Mouse (Mus musculus) embryo, embryonic 10.5 days (tissue): ENCODE data around the gene Tkt.

Source experiments
- DNase-seq: peaks from one replicate; pipeline ENCODE4 v3.0.0-alpha.2; 2015; ENCODE audit warnings: low spot score

The Tkt gene

GRCm38 (mm10) chr14:30619982-30620578 is 71.9 kb downstream of the Tkt start:
- no peak for DNase-seq

DNA sequence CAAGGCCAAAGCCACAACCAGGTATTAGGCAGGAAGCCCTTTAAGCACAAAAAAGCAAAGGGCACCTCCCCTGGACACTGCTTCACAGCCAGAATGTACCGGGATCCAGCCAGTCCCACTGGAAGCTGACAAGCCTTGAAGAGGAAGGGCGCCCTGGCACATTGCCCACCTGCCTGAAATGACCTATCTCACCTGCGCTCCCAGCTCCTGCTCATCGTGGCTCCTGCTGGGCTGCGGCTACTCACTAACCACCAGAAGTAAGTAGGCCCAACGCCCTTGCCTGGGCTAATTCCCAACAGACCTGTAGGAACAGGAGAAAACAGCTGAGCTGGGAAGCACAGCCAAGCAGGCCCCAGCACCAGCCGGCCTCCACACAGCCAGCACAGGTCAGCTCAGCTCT is 74.0 kb downstream of the Tkt start:
- DNase-seq, result no peak

DNA sequence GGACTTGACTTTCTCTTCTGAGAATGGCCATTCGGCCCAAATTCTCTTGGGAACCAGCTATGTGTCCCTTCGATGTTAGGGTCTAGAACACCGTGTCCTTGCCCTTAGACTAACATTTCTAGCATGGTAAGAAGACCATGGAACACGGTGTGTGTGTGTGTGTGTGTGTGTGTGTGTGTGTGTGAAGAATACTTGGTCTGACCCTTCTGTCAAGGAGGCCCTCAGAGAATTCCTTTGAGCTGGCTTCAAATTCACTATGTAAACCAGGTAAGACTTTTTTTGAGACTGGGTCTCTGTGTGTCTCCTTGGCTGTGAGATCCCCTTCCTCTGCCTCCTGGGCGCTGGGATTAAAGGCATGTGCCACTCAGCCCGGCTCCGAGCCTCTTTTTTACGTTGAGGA is 74.4 kb downstream of the Tkt start:
- no peak for DNase-seq
